Mouse (Mus musculus): ENCODE measurements around the gene Syce2. TPM values are rescaled to one million over a fixed set of nuclear protein-coding genes. Genes with fewer than 3 reads are reported as not detected.
A peak's percentile ranks its signal among the peaks of the same experiment; 100 is the strongest.

Syce2 gene
- total and polyA plus RNA-seq, 3 experiments: 0.54 TPM; not detected in 2

- in situ Hi-C loops (cut with MboI; ENCODE audit: low pct_ligation_motif_present, low pct_unique_long_range_greater_than_20kb, low sequenced_read_pairs) (no loop called here), dilution Hi-C loops (cut with MboI; ENCODE audit: extremely low pct_ligation_motif_present, extremely low pct_unique_long_range_greater_than_20kb, low sequenced_read_pairs) (no loop called here)
- Histone ChIP-seq H3K79me2 (replicated peaks; ENCODE audit: control insufficient read depth, extremely low read depth, insufficient read depth, poor library complexity, severe bottlenecking) (peaks cover 35% of the 10 kb centered on the region), H3K27me3 (replicated peaks) (no peaks in the 10 kb centered on the region), H3K9me3 (replicated peaks; ENCODE audit: low read length) (no peaks in the 10 kb centered on the region), H3K4me2 (ENCODE audit: insufficient read depth, low read depth, poor library complexity, severe bottlenecking) (no peak overlapping the region), H3K27ac (ENCODE audit: insufficient read depth, low read depth) (no peak overlapping the region), H3K4me3 (replicated peaks in 1 of 3; ENCODE audit: low read depth in 2 of 3, low read length in 2 of 3, poor library complexity in 1 of 3) (no peak overlapping the region), H3K9ac (ENCODE audit: insufficient read depth, low read depth) (no peak overlapping the region), H3K36me3 (replicated peaks in 1 of 2; ENCODE audit: control insufficient read depth in 1 of 2, insufficient read depth in 1 of 2, low read length in 1 of 2) (peaks cover 47 to 59% of the 10 kb centered on the region in 2 experiments), H3K4me1 (ENCODE audit: control insufficient read depth in 1 of 2, insufficient read depth in 2 of 2) (peaks cover 8 to 71% of the 10 kb centered on the region in 2 experiments; a peak in 3 of 4 replicates)
- TF ChIP-seq HCFC1 (IDR thresholded peaks at IDR 0.05; ENCODE audit: low read depth, low read length): no peak
- 0 out of 2 replicates have a peak, but pooled peaks have one; percentile 31 for TF ChIP-seq ZMIZ1 (IDR thresholded peaks at IDR 0.05; ENCODE audit: low read depth, low read length)
- no peak for TF ChIP-seq USF2 (conservative IDR thresholded peaks at IDR 0.05; ENCODE audit: low read depth, low read length)
- DNase-seq (ENCODE audit: extremely low read depth): no peak
Measured at GRCm38 (mm10) chr8:84834866-84835855, 36.8 kb upstream of the Syce2 start.

- H3K9ac ChIP-seq (ENCODE audit: insufficient read depth, low read depth): no peak overlapping the region
- peak overlapping the region; percentile 22; the same call in 1 of the 2 replicates for H3K27ac ChIP-seq (ENCODE audit: insufficient read depth, low read depth)
- no peak overlapping the region for H3K4me3 ChIP-seq (replicated peaks in 1 of 3; ENCODE audit: low read depth in 2 of 3, low read length in 2 of 3, poor library complexity in 1 of 3)
- peaks cover 58 to 72% of the 10 kb centered on the region in 2 experiments for H3K36me3 ChIP-seq (replicated peaks in 1 of 2; ENCODE audit: control insufficient read depth in 1 of 2, insufficient read depth in 1 of 2, low read length in 1 of 2)
- H3K27me3 ChIP-seq (replicated peaks): no peaks in the 10 kb centered on the region
- H3K79me2 ChIP-seq (replicated peaks; ENCODE audit: control insufficient read depth, extremely low read depth, insufficient read depth, poor library complexity, severe bottlenecking): peaks cover 37% of the 10 kb centered on the region
- in situ Hi-C loops (cut with MboI; ENCODE audit: low pct_ligation_motif_present, low pct_unique_long_range_greater_than_20kb, low sequenced_read_pairs) (no loop called here), dilution Hi-C loops (cut with MboI; ENCODE audit: extremely low pct_ligation_motif_present, extremely low pct_unique_long_range_greater_than_20kb, low sequenced_read_pairs) (no loop called here)
- H3K4me2 ChIP-seq (ENCODE audit: insufficient read depth, low read depth, poor library complexity, severe bottlenecking): no peak overlapping the region
- TF ChIP-seq RAD21 (IDR thresholded peaks at IDR 0.05; ENCODE audit: low read depth, low read length): no peak
- TF ChIP-seq USF2 (conservative IDR thresholded peaks at IDR 0.05; ENCODE audit: low read depth, low read length): no peak
- TF ChIP-seq SMC3 (IDR thresholded peaks at IDR 0.05; ENCODE audit: low read depth, low read length): no peak
- no peak for TF ChIP-seq ETS1 (conservative IDR thresholded peaks at IDR 0.05; ENCODE audit: low read depth, low read length)
- TF ChIP-seq CHD1 (IDR thresholded peaks at IDR 0.05; ENCODE audit: low read depth, low read length): no peak
- no peak for TF ChIP-seq NELFE (IDR thresholded peaks at IDR 0.05; ENCODE audit: low read depth, low read length)
- TF ChIP-seq BHLHE40 (IDR thresholded peaks at IDR 0.05; ENCODE audit: low read depth, low read length): no peak
- TF ChIP-seq SIN3A (IDR thresholded peaks at IDR 0.05; ENCODE audit: low read length): no peak
- no peak for TF ChIP-seq ZNF384 (IDR thresholded peaks at IDR 0.05; ENCODE audit: low read depth, low read length)
- H3K9me3 ChIP-seq (replicated peaks; ENCODE audit: low read length): no peaks in the 10 kb centered on the region
- DNase-seq (ENCODE audit: extremely low read depth): no peak
- H3K4me1 ChIP-seq (ENCODE audit: control insufficient read depth in 1 of 2, insufficient read depth in 2 of 2): peaks cover 8 to 73% of the 10 kb centered on the region in 2 experiments; a peak in 3 of 4 replicates
Measured at GRCm38 (mm10) chr8:84837149-84837911, 34.6 kb upstream of the Syce2 start.

Data from CH12.LX (cell line).